Mouse (Mus musculus) megakaryocyte, adult 5-6 weeks (primary cell): Measurements from ENCODE around the gene Nrip2. TPM values are rescaled to one million over a fixed set of nuclear protein-coding genes. Genes with fewer than 3 reads are reported as not detected.

ENCODE experiments used
- ATAC-seq: 2 replicates; pipeline ENCODE4 v1.8.0; 2016; ENCODE audit warnings: mild to moderate bottlenecking, inconsistent platforms; ENCODE audit not compliant: poor library complexity, severe bottlenecking
- total RNA-seq, 2 experiments: library from RNA; stranded (forward) in 1 of 2; stranded (reverse) in 1 of 2; fragments of 153-499, 151-499 nt in 1 of 2; fragments of 221-1000, 200-1000 nt in 1 of 2; gene quantifications; 2 replicates each; pipeline versions ENCODE4 v1.2.3 to v1.2.4; 2015 to 2017

Gene Nrip2
- total RNA-seq, 2 experiments from 2014 or later, result 0.15 TPM; not detected in 1

DNA sequence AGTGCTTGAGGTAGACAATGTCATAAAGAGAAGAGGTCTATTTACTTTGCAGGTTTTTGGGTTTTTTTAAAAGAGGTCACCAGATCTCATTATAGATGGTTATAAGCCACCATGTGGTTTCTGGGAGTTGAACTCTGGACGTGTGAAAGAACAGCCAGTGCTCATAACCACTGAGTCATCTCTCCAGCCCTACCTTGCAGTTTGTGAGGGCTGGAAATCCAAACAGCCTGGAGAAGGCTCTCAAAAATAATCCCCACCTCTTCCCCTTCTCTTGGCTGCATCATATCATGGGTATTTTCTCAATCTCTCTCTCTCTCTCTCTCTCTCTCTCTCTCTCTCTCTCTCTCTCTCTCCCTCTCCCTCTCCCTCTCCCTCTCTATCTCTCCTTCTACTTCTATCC is 8.4 kb upstream of the Nrip2 start:
- no peak for ATAC-seq

DNA sequence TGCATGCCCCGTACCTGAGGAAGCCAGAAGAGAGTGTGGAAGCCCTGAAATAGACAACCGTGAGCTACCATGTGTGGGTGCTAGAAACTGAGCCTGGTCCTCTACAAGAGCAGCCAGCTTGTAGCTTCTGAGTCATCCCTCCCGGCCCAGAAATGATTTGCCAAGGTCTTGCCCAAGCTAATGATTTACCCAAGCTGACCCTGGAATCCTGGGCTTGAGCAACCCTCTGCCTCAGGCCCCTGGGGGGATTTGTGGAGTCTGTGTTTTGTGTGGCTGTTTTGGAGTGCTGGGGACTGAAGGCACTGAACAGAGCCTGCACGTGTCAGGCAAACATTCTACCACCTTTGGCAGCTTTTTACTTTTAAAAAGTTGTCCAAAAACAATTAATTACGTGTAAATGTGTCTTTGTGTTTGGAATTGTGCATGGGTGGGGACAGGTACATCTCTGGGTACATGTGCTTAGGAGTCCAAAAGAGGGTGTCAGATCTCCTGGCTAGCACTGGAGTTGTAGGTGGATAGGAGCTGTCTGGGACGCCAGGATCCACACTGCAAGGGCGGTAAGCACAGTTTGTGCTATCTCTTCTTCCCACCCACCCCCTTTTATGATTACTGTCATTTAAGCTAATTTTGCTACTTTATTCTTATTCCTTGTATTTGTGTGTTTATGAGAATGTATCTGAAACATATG is 1.4 kb upstream of the Nrip2 start:
- no peak for ATAC-seq

DNA sequence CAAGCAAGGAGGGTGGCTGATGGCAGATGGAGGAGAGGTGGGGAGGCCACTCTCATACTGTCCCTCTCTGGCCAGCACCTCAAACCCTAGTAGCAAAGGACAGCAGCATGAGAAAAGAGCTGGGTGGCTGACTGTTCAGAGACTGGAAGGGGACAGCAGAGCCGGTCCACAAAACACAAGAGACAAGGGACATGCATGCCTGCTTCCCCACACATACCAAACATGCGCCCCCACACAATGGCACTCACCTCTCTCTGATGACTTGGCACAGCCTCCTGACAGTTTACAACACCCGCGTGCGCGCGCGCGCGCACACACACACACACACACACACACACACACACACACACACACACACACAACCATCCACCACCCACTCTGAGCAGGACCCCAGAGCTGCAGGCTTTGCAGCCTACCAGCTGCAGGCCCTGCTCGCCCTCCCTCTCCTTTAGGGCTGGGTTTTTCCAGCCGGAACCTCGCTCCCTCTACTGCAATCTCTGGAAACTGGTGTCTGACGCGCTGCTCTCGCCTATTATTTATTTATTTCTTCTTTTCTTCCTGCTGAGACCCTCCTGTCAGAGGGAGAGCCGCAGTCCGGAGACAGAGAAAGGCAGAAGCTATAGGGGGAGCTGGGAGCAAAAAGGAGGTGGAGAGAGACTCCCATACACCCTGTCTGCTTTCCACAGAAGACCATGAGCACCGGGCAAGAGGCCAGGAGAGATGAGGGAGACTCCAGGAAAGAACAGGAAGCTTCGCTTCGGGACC is 507 bp downstream of the Nrip2 start:
- ATAC-seq, result no peak

DNA sequence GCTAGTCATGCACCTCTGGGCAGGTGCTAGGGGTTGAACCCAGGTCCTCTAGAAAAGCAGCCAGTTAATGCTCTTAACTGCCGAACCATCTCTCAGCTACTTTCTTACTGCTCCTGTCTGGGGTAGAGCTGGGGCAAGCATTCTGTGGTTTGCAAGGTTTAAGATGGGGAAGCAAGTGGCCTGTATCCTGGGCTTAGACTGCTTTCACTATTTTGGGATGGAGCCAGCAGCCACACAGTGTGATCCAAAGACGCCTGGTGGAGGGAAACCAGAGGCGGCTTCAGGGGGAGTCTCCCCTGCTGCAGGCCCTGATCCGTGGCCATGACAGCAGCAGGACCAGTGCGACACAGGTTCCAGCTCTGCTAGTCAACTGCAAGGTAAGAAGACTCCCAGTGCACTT is 5.6 kb downstream of the Nrip2 start:
- no peak for ATAC-seq

DNA sequence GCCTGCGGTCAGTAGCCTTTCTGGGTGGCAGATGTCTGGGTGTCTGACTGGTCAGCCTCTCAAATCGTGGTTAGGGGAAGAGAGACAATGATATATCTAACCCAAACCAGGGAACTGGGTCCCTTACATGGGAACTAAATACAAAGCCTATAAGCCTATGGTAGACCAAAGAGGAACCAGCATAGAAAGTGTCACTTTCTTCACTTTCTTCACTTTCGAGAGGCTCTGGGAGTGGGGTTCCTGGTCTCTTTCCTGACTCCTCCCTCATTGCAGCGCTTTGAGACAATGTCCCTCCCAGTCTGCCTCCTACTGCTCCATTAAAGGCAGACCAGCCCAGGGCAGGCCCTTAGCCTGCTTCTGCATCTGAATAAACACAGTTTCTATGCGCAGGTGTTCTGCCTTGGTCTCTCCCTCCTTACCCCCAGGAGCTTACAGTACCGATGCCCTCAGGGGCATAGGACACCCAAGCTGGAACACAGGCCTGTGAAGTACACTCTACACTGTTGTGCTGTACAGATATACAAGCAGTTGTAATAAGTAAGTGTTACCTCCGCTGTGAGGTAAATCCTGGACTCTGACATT is 9.5 kb downstream of the Nrip2 start:
- ATAC-seq, result peak; percentile 80

DNA sequence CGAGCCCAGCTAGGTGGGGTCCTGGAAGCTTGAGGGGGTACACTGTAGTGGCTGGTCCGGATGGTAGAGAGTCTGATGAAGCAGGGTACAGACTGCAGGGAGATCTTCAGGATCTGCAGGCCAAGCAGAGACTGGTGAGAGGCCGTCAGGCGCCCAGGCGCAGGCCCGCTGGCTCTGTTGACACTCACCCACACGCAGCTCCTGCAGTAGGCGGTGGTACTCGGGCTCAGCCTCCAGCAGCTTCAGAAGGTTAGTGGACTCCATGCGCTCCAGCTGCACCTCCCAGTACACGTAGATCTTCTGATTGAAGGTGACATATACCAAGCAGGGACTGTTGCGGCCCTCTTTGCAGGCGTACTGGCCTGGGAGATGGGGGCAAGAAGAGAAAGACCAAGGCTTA is 11.2 kb downstream of the Nrip2 start:
- ATAC-seq, result no peak

DNA sequence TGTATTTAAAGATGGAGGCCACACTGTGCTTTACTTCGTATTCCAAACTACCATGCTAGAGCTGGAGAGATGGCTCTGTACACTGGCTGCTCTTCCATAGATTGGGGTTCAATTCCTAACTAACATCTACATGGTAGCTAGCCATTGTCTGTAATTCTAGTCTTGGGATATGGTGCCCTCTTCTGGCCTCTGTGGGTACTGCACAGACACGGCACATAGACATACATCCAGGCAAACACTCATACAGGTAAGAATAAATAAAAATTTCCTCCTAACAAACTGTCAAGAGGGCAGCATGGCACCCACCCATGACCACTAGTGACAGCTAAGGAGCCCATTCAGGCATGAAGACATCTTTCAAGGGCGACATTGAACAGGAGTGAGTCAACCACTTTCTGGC is 12.0 kb downstream of the Nrip2 start:
- ATAC-seq, result peak; percentile 64

DNA sequence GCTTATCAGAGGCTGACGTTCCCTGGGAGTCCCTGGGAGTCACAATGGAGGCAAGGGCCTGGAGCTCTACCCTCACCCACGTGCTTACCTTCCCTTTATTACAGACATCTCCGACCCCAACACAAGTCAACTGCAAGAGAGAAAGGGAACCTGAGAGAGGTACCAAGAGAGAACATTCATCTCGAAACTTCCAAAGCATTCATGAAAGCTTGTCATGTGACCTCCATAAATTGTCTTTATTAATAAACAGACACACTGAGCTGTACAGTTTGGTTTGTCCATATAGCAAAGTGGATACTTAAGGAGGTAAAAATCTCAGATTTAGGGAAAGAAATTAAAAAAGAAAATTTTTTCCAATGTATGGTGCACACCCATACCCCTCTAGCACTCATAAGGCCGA is 17.1 kb downstream of the Nrip2 start:
- no peak for ATAC-seq

DNA sequence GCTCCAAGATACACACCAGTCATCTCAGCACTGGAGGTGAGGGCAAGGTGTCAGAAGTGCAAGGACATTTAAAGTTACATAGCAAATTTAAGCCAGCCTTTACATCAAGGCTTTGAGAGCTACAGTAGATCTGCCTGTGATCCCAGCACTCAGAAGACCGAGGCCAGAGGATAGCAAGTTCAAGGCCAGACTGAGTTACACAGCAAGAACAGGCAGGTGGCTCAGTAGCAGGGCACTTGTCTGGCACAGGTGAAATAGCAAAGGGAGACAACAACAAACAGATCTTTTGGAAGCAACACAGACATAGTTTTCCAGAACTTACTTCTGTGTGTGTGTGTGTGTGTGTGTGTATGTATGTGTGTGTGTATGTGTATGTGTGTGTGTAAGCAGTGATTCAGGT is 19.0 kb downstream of the Nrip2 start:
- ATAC-seq, result no peak

DNA sequence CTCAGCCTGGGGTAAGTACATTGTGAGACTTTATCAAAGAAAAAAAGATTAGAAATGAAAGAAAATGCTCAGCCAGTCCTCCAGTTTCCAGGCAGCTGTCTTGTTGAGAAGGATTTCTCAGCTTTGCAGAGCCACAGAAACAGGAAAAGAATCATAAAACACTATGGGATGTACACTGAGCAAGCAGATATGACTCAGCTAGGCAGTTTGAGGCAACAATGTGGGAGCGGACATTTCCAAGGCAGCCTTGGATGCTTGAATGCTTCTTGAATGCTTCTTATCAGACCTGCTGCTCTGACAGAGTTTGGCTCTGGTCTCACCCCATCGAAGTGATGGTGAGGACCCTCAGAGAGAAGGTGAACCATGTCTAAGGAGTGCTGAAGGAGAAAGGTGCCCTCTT is 21.9 kb downstream of the Nrip2 start:
- ATAC-seq, result no peak

DNA sequence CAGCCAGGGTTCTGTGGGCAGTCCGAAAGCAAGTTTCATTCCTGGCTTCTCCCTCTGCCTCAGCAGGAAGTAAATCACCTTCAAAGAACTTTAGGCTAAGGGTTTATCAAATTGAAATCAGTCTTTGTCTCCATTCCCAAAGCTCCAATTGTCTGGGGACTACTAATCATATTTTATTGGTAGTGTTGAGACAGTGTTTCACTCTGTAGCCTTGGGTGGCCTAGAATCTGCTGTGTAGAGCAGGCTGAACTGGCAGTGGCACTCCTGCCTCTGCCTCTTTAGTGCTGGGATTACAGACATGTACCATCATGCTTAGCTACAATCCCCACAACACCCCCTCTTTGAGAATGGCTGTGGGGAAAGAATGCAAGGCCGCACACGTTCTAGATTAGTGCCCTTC is 22.4 kb downstream of the Nrip2 start:
- no peak for ATAC-seq

DNA sequence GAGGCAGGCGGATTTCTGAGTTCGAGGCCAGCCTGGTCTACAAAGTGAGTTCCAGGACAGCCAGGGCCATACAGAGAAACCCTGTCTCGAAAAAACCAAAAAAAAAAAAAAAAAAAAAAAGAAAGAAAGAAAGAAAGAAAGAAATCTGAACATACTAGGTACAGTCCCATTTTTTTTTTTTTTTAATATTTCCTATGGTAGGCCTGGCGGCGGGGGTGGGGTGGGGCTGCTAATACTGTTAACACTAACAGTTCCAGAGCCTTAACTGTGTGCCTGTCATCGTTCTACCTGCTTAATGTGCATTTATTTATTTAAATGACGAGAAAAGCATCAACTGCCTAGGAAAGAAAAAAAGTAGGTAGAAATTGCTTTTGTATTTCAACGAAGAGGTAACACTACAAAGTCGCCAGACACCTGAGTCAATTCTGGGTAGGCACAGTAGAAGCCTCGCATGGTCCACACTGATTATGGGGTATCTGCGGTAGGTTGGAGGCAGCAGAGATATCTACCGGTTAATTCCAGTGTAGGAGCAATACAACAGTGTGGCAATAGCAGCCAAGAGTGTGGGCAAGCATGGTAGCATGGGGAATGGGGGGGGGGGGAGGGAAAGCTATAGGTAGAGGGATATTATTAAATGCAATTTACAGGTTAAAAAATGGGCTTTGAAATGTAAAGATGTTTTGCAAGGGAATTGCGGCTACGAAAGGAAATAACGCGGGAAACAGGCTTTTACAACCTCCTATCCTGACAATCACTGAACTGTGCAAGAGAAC is 24.6 kb downstream of the Nrip2 start:
- ATAC-seq, result no peak

DNA sequence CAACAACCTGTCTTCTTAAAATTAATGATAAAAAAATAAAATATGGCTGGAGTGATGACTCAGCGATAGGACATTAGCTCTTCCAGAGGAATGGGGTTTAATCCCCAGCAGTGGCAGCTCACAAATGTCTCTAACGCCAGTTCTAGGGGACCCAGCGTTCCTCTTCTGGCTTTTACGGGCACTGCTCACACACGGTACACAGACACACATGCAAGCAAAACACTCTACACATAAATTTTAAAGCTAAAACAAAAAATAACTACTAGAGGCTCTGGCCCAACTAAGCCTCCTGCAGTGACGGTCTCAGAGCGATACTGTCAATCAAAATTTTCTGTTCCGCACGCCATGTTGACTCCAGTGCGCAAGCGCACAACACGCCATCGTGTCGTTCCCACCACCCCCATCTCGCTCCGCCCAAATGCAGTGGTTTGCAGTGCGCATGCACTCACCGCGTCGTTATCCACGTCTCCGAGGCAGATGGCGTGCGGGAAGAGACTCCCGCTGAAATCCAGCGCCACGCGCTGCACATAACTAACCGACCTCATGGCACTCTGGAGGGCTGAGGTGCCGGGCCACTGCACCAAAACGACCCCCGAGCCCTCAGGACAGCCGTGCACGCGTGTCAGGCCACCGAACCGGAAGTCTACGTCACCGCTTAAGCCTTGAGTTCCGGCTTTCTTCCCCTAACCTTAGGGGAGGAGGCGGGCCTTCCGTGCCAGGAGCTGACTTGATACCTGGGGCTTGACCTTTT is 25.3 kb downstream of the Nrip2 start, which contains the start of gene Itfg2:
Gene Itfg2 (minus strand): TSS at position 663 of the 751 bp plus-strand sequence.
- ATAC-seq, result peak; percentile 95

DNA sequence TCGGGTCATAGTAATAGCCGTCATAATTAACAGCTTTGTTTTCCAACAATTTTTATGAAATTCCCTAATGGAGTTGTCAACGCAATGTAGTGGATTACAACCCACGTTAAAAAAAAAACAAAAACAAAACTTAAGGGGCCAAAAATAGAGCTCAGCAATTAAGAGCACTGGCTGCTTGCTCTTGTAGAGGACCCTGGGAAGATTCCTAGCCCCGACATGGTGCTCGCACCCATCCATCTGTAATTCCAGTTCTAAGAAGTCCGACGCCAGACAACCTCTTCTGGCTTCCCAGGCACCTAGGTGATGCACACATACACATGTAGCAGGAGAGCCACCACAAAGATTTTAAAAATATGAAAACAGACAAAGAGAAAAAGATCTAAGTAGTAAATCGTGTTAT is 25.9 kb downstream of the Nrip2 start:
- no peak for ATAC-seq

DNA sequence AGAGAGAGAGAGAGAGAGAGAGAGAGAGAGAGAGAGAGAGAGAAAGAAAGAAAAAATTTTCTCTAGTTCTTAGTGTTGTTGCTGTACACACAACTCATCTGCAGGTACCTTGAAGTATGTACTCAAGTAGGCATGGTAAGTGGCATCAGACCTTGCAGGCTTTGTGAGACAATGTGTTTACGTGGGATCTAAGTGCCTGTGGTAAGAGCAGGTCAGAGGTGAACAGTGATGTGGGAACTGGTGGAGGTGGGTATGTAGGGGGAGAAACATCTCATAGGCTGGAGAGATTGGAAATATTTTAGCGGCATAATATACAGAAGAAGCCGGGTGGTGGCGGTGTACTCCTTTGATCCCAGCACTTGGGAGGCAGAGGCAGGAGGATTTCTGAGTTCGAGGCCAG is 28.5 kb downstream of the Nrip2 start:
- ATAC-seq, result no peak

DNA sequence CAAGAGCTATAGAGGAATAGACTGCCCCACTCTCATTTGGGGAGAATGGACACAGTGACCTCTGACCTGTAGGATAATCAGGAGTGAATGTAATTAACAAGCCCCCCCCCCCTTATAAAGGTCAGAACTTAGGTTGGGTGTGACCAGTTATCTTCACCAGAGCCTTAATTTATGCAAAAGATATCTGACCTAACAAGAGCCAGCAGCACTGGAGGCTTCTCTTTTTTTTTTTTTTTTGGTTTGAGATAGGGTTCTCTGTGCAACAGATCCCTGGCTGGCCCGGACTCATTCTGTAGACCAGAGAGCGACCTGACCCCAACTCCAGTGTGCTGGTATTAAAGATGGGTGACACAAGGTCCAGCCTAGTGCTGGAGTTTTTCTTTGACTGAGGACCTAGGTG is 30.2 kb downstream of the Nrip2 start:
- no peak for ATAC-seq

DNA sequence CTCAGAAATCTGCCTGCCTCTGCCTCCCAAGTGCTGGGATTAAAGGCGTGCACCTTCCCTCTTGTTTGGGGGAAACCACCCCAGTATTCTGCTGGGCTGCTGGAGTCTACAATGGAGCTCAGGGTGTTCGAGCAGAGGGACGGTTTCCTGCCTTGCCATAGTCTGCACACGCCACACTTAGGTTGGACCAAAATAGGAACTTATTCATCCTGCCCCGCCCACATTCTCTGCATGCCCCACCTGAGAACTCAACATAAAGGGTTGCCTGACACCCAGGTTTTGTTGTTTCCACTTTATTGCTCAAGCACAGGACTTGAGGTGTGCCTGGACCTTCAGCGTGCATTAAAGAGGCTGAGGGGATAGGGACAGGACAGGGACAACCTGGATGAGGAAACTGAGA is 30.7 kb downstream of the Nrip2 start:
- ATAC-seq, result no peak

DNA sequence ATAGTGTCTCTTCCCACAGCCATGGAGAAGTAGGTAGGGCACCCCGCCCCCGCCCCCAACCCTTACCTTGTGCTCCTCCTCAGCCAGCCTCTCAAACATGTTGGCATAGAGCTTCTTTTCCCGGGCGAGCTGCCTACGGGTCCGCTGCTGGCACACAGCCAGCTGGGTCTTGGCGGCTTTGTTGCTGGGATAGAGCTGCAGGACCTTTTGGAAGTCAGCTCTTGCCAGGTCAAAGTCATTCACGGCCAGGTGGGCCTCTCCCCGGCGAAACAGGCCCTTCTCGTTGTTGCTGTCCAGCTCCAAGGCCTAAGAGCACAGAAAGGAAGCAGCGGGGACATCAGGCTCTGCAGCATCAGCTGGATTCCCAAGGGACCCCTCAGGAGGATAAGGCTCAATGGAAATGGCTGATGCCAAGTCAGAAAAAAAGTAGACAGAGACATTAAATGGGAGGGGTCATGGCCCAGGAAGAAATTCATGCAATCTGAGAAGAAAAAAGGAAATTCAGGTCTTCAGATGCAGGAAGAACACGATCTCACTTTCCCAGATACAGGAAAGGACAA is 33.3 kb downstream of the Nrip2 start:
- no peak for ATAC-seq

DNA sequence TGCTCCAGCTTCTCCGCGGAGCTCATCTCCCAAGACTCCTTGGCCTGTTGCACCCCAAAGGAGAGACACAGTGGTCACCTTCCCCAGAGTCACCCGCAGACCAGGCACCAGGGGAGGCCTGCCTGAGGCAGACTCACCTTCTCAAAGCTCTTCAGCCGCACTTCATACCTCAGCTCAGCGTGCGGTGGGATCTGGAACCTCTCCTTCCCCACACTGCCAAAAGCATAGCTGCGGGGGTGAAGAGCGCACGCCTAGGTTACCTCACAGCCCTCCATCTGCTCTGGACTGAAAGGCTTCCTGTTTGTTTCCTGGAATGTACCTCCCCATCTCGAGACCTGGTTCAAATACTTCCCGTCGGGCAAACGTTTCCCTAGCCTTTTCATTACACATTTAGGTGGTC is 34.5 kb downstream of the Nrip2 start:
- ATAC-seq, result no peak

DNA sequence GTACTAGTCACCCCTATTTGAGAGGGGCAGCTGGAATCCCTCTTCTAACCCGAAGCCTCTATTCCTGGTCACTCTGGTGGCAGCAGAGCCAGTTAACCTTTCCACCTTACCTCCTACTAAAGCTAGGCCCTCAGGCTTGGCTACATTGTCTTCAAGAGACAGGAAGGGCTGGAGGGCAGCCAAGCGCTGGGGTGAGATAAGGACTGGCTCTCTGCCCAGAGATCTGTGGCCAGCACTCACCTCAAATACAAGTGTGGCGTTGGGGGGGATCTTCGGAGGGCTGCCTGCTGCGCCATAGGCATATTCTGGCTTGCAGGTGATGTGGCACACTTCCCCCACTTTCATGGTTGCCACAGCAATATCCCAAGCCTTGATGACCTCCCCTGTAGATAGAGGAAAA is 36.4 kb downstream of the Nrip2 start:
- no peak for ATAC-seq
